Mouse (Mus musculus): ENCODE data around the gene Lysmd3. TPM values are rescaled to one million over a fixed set of nuclear protein-coding genes. Genes with fewer than 3 reads are reported as not detected.

Gene Lysmd3
- total RNA-seq, 1 experiment from 2014 or later: 31.2 TPM

DNA sequence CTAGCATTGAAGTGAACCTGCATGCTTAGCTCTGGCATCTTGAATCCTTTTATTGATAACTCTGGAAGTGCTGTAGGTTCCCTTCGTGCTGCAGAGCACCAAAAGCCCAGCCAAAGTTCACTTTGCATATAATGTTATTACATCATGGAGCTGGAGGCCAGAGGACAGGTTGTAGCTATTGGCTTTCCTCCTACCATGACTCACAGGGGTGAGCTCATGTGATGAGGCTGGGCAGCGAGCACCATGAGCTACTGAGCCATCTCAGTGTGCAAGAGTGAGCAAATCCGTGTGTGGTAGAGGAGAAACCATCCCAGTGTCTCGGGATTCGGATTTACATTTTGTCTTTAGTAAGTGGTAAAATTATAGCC lies 6.9 kb downstream of the Lysmd3 start:
- no peak for ATAC-seq (replicated peaks; ENCODE audit: low read depth, poor library complexity, severe bottlenecking)

DNA sequence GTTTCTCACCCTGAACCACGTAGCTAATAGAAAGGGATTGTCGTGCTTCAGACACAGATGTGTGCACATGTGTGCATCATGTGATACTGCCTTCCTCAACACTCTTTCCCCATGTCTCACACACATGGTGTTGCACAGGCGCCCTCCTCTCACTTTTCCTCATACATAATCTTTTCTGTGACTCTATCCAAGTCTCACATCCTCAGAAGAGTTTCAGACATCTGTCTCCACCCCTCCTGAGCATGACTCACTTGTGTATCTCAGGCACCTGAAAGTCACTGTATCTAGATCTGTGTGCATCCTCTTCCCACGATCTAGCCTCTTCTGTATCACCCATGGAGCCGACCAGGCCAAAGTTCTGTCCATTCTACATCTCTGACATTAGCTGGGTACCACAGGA lies 10.2 kb downstream of the Lysmd3 start:
- no peak for ATAC-seq (replicated peaks; ENCODE audit: low read depth, poor library complexity, severe bottlenecking)

DNA sequence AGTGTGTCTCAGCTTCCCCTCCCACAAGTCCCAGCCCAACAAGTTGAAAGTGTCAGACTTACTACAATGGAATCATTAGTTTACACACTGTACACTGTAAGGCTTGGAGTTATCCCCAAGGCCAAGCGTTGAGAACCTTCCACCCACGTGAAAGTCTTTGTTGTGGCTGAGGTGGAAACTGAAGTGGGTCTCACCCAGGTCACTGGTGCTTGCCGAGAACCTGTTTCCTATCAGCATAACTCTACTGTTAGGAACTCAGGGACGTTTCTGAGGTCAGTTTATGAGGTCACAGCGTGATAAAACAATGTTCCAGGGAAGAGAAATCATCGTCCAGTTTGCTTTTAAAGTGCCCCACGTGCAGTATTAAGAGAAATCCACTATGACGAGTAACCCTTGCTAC lies 17.9 kb downstream of the Lysmd3 start:
- ATAC-seq (replicated peaks; ENCODE audit: low read depth, poor library complexity, severe bottlenecking): no peak

GRCm38 (mm10) chr13:81683107-81683506 lies 25.6 kb downstream of the Lysmd3 start:
- no peak for ATAC-seq (replicated peaks; ENCODE audit: low read depth, poor library complexity, severe bottlenecking)

GRCm38 (mm10) chr13:81684258-81684657 lies 26.8 kb downstream of the Lysmd3 start:
- ATAC-seq (replicated peaks; ENCODE audit: low read depth, poor library complexity, severe bottlenecking): no peak

GRCm38 (mm10) chr13:81684884-81685283 lies 27.4 kb downstream of the Lysmd3 start:
- no peak for ATAC-seq (replicated peaks; ENCODE audit: low read depth, poor library complexity, severe bottlenecking)

GRCm38 (mm10) chr13:81689587-81689986 lies 32.1 kb downstream of the Lysmd3 start:
- no peak for ATAC-seq (replicated peaks; ENCODE audit: low read depth, poor library complexity, severe bottlenecking)

DNA sequence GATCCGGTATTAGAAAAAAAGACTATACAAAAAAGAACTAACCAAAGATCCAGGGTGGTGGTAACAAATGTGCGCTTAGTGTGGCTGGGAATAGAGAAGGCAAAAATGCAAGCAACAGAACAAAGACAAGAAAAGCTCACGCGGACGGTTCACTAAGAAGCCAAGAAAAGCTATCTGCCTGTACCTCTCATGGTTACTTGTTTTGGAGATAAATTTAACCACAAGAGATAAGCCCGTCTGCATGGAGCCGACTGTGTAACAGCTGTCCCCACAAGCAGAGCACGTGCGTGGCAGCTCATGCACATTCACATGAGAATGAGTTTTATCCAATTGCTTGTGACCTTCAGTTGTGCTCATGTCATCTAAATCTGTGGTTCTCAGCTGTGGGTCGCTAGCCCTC lies 33.0 kb downstream of the Lysmd3 start:
- ATAC-seq (replicated peaks; ENCODE audit: low read depth, poor library complexity, severe bottlenecking): peak; percentile 86

DNA sequence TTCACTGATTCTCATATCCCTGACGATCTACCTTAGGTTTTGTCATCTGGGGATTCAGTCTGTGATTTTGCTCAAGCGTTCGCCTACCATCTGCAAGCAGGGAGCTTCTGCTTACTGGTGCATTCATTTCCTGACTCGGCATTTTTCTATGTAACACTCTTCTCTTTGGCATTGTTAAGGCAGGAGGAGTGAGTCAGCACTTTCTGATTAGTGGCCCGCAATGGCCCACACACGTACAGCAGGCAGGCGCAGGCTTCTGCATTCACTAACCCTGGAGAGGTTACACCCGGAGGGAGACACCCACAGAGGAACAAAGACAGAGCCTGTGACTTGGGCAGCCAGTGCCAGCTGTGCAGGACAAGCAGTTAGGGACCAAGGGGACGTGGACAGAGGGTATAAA lies 34.1 kb downstream of the Lysmd3 start:
- peak; percentile 86 for ATAC-seq (replicated peaks; ENCODE audit: low read depth, poor library complexity, severe bottlenecking)

- ATAC-seq (replicated peaks; ENCODE audit: low read depth, poor library complexity, severe bottlenecking): no peak
Observed at GRCm38 (mm10) chr13:81694446-81694845, 37.0 kb downstream of the Lysmd3 start.

DNA sequence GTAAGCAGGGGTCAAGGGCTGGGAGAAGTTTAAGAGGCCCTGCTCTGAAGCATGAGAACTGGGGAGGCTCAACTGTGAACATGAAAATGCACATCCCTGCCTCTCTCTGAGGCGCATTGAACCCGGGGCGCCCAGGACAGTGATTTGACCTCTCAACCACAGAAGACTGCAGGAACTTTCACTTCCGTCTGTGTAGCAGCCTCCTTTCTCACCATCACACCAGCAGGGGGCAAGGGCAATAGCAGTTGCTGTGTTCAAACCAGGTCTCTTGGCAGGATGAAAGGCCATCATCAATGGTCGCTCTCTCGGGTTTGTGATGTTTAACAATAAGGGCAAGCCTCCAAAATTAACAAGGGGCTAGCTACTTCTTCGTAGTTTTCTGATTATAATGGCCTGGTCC lies 45.7 kb downstream of the Lysmd3 start:
- peak; percentile 55 for ATAC-seq (replicated peaks; ENCODE audit: low read depth, poor library complexity, severe bottlenecking)

GRCm38 (mm10) chr13:81703621-81704020 lies 46.2 kb downstream of the Lysmd3 start:
- ATAC-seq (replicated peaks; ENCODE audit: low read depth, poor library complexity, severe bottlenecking): no peak

DNA sequence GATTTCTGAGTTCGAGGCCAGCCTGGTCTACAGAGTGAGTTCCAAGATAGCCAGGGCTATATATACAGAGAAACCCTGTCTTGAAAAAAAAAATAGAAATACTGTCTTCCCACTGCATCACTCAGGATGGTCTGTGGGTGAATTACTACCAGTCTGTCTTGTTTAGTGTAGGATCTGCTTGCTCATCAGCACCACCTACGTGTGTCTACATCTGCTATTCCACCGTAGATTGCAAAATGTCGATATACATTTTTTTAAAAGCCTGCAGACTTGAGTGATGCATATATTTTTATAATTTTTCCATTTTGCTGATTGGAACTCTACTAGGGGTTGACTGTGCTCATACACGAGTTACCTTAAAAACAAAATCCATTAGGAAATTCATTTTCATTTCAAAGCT lies 48.8 kb downstream of the Lysmd3 start:
- ATAC-seq (replicated peaks; ENCODE audit: low read depth, poor library complexity, severe bottlenecking): no peak

DNA sequence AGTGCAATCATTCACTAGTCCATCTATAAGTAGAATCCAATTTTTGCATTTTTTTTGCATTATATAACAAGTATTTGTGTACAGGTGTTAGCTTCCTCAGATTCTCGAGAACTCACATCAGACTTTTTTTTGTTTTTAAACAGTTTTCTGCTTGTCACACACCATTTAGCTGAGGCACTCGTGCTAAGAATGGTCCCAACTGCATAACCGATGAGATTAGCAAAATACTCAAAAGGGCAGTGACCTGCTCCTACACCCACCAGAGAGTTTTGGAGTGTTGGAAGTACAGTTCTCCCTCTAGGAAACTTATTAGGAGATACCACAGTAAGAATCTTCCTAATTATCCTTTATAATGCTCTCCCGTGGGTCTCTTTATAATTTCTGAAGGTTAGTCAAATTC lies 52.3 kb downstream of the Lysmd3 start:
- ATAC-seq (replicated peaks; ENCODE audit: low read depth, poor library complexity, severe bottlenecking): no peak

GRCm38 (mm10) chr13:81710266-81710665 lies 52.8 kb downstream of the Lysmd3 start:
- peak; percentile 16 for ATAC-seq (replicated peaks; ENCODE audit: low read depth, poor library complexity, severe bottlenecking)

DNA sequence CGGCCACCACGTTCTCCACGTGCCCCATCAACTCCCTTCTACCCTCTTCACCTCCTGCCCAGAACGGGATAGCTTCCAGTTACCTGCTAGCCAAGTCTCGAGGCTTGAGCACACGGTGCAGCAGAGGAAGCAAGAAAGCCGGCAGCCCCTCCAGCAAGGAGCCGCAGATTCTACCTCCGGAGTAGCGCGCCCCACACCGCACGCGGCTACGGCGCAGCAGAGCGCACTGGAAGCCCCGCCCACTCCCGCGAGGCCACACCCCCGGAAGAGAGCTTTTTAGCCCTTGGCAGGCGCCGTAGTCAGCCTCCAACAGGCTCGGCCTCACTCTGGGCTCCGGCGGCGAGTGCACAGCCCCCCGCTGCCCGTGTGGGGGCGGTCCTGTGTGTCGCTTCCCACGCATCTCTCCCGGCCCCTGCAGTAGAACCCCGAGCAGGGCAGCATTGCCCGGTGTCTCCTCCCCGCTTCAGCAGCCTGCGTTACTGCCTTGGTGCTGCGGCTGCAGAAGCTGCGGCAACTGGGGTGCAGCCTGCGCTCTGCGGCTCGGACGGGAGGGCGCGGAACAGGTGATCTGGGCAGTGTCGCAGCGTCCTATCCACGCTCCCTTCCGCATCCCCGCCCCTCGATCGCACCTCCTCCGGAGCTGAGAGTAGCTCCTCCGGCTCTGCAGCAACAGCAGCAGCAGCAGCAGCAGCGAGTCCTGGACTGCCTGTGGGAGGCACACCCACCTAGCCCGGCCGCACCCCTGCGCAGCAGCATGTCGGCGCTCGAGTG lies 53.5 kb downstream of the Lysmd3 start, which contains the start of the genes Polr3g and Mblac2:
TSS of gene Polr3g (minus strand) at position 239 of the 771 bp plus-strand sequence.
TSS of gene Mblac2 (plus strand) at position 567 of the 771 bp plus-strand sequence.
- peak; percentile 83 for ATAC-seq (replicated peaks; ENCODE audit: low read depth, poor library complexity, severe bottlenecking)

DNA sequence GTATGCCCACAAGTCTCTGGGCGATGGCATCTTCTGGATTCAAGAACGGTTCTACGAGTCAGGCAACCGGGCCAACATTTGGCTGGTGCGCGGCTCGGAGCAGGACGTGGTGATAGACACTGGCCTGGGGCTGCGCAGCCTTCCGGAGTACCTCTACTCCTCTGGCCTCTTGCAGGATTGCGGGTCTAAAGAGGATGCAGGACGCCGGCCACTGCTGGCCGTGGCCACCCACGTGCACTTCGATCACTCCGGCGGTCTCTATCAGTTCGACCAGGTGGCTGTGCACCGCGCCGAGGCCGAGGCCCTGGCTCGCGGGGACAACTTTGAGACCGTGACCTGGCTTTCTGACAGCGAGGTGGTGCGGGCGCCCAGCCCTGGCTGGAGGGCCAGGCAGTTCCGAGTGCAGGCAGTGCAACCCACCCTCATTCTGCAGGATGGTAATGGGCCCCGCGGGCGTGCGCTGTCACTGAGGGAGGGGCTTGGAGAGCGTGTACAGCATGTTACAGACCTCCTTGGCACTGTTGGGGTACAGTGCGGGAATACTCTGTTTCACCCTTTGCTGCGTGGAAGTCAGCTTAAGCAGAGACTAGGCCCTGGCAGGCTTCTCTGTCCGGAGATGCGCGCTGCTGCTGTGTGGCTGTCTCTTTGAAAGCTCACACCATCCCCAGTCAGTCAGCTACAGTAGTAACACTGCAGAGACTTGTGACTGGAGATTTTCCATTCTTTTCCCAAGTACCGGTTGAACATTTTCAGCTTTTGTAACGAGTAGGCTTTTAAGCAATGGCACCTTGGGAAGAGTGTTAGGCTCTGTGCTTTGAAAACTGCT lies 54.3 kb downstream of the Lysmd3 start:
- ATAC-seq (replicated peaks; ENCODE audit: low read depth, poor library complexity, severe bottlenecking): peak; percentile 17

- ATAC-seq (replicated peaks; ENCODE audit: low read depth, poor library complexity, severe bottlenecking): no peak
Observed at GRCm38 (mm10) chr13:81713896-81714295, 56.4 kb downstream of the Lysmd3 start.
